Mouse (Mus musculus) layer of hippocampus, adult 11-12 months (tissue): ENCODE data around the gene Zfp184.

Source experiments
- DNase-seq: peaks from one replicate; pipeline ENCODE4 v3.0.0; 2022; ENCODE audit warnings: low spot score

Zfp184 gene

DNA sequence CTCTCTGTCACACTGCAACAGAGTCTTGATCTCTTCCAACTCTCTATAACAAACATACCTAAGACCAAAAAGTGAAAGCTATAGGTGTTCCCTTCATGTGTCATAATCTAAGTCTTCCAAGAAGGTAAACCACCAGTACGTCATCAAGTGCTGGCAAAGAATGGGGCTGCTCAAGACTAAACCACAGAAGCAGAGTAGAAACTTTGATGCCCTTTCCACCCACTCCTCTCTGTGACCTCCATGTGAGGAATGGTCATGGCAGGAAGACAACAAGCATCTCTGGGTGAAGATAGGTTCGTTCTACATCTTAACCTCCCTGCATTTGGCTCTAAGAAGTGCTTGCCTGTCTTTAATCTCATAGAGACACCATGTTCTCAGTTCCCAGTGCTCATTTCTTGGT, 39.6 kb downstream of the Zfp184 start:
- DNase-seq: no peak

DNA sequence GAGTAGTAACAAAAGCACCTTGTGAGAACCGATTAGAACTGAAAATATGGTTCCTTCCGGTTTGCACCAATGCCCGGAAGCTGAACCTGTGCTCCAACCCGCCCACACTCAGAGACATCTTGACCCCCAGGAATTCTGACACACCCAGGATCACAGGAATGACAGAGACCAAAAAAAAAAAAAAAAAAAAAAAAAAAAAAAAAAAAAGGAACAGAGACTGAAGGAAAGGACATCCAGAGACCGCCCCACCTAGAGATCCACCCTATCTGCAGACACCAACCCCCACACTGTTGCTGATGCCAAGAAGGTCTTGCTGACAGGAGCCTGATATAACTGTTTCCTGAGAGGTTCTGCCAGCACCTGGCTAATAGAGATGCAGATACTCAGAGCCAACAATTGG, 47.7 kb downstream of the Zfp184 start:
- DNase-seq: no peak

DNA sequence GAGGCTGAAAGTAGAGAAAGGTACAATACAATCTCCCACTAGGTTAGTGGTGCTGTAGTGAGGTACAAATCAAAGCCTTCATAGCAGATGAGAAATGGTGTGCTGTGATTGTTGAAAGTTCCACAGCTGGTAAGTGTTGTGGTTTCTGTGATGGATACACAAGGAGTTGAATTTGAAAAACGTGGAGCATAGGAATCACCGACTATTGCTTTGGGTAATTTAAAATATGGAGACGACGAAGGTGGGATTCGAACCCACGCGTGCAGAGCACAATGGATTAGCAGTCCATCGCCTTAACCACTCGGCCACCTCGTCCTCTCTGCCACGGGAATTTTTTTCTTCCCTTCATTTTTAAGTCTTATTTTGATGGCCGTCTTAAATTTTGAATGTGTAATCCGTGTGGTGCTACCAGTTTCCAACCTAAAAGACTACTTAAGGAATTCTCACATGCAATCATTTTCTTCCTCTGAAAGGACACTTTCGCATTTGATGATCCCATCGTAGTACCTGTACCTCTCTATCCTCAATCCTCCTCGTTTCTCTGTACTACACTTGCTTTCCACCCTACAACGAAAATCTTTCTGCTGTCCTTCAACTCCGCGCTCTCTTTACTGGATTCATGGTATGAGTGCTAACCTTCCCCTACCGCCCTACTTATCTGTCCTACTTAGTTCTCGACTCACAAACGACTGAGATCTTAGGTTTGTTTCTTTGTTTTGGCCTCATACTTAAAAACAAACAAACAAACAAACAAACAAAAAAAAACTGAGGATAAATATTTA, 49.3 kb downstream of the Zfp184 start:
- DNase-seq: no peak

DNA sequence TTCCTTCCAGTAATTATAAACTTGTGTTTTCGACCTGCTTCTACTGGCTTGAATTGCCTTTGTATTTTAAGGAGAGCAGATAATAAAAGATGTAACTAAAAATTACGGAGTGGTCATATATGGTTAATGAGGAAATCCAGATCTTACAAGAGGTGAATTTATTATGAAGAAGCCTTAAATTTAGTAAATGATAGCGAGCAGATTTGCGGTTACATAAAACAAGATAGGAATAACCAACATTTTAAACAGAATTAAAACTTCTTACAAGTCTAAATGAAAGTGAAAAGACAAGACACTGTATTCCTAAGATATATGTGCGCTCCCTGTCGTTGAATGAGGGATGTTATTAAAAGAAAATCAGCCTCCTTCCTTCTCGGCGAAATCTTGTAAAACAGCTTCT, 50.0 kb downstream of the Zfp184 start:
- no peak for DNase-seq

DNA sequence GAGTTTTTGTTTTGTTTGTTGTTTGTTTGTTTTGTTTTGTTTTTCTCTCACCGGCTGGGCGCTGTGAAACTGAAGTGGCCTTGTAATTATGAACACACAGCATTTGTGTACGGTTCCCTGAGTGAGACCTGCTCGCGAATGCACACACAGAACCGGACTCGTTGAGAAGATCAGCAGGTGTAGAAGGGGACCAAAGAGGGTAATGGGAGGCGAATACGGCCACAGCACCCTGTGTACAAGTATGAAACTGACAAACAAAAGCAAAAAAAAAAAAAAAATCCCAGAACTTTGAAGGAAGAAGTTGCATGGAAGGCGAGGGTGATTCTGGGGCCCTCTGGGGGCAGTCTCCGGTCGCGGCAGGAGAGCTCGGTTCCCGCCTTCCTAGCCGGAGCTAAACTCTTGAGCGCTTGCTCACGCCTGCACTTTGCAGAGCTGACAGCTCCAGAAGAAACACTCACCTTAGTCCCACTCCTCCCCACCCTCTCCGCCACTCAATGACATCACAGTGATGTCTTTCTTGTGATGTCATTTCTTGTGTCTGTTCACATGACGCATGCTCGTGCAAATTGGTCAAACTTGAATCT, 50.5 kb downstream of the Zfp184 start:
- DNase-seq: no peak

DNA sequence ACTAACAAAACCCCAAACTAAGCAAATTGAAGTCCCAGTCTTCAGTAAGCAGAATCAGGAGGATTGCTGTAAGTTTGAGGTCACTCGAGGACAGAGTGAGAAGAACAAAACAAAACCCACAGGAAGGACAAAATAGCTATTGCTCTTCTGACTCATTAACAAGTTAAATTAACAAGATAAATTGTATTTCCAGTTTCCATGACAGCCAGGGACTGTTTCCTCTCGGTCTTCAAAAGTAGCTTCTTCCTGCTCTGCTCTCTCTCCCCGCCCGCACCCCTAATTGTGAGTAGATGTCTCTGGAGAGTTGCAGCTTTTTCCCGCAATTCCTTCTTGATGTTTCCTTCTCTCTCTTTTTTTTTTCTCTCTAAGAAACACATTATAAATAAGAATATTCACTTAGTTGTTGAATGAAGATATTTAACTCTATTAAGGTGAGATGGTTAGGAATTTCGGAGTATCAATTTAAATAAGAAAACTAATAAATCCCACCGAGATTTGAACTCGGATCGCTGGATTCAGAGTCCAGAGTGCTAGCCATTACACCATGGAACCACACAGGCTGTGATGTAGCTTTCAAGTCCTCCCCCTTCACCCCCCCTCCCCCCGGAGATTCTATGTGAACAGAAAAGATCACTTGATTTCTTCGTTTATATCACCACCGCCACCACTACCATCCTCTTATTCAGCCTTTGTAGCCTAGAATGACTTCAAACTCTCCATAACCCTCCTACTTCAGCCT, 51.4 kb downstream of the Zfp184 start:
- no peak for DNase-seq

DNA sequence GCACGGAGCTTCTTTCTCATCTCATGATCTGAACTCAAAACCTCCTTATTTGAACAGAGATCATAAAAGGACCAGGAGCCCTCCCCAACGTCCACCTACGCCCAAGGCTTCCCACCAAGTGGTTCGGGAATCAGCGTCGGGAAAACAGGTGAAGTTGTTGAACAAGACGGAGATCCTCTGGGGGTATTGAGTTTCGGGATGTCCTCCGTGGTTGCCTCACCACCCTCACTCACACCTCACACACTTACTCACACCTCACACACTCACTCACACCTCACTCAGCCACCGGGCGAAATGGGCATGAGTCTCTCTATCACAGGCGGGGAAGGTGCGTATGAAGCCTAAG, 51.9 kb downstream of the Zfp184 start:
- DNase-seq: no peak

DNA sequence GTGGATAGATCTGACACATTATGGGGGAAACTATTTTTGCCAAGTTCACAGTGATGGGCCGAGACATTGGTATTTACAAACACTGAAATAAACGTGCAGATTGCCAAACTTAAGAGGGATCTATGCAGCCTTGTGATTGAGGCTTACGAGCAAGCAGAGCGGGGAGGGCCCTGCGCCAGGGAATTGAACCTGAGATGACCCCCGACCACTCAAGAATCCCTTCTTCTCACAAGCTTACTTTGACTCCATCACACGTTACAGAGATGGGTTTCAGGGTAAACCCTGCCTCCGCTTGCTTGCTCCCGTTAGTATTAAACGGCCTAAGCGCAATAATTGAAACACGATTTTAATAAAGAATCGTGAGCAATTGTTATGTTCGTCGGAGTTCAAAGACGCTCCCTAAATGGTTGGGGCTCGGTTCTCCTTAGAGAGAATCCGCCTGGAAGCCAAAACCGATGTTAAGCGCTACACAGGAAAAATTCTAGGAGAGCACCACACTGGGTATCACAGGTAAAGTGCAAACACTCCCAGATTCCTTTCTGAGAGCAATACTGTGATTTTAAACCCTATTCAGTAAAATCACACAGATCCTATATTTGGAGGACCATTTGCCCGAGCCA, 52.4 kb downstream of the Zfp184 start:
- DNase-seq: no peak

DNA sequence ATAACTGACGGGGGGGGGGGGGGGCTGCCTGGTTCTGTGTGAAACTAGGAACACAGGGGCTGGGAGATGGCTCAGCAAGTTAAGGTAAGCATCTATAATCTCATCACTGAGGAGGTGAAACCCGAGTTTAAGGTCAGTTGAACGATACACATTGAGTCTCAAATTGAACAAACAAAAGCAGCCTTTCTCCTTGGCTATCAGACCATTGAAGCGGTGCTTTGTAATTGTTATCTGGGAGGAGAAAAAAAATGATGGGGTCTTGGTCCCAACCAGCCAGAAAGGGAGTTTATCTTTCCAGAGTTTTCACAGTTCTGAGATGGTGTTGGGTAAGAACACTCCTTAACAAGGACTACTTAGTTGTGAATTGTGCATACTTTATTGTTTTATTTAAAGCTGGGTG, 52.9 kb downstream of the Zfp184 start:
- DNase-seq: no peak

DNA sequence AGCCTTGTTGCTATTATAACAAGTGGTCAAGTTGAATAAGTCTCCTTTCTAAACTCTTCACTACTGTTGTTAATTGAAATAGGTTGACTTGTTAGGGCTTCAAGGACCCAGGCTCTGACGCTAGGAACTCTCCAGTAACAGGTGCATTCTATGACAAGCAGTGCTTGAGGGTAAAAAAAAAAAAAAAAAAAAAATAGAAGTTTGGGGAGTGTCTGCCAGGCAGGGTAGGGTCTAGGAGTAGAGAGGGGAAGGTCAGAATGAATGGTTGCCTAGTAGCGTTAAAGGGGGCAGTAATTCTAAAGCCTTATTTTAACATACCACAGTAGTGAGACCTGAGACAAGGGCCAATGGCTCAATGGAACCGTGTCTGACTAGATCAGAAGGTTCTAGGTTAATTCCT, 53.5 kb downstream of the Zfp184 start:
- DNase-seq: no peak

DNA sequence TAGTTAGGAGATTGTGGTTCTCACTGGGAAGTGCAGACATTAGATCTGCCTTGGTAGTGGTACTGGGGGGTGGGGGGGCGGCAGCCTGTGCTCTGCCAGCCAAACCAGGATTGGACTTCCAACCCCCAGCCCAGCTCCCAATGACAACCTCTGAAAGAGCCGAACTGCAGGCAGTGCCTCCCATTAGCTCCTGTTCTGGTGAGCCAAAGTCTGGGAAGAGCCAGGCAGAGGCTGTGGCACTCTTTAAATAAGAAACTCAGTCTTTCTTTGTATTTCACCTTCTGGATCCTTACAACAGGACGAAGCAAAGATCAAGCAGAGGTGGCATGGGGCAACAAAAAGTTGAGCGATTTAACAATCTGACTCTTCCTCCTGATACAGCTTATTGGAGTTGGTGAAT, 54.3 kb downstream of the Zfp184 start:
- DNase-seq: no peak

DNA sequence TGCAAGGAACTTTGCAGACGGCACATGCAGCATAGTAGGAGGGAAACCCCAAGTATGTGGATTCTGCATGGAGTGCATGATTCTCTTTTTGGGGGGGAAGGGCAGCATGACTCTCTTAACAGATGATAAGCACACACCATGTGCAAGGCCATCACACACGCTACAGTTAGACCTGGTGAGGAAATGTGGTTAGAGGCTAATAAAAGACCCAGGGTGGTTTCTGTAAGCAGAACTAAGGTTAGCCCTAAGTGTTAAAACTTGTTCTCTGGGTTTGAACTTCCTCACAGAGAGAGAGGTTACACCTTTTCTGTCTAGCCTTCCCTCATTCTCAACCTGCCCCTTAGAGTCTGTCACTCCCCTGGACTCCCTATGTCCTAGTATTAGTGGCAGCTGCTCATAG, 56.5 kb downstream of the Zfp184 start:
- DNase-seq: no peak

DNA sequence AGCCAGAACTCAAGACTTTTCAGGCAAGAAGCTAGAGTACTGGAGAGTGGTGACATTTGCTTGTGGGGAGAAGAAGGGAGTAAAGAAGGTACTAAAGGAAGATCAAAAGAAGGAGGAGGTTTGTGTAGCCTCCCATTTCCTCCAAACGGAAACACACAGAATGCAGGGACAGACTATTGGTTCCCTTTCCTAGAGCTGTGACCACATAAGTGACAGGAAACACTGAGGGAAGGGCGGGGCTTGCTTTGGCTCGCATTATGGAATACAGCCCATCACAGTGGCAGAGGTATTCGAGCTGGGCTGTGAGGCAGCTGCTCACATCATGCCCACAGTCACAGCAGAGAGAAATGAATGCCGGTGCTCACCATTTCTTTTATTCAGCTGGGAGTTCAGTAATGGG, 56.9 kb downstream of the Zfp184 start:
- no peak for DNase-seq

DNA sequence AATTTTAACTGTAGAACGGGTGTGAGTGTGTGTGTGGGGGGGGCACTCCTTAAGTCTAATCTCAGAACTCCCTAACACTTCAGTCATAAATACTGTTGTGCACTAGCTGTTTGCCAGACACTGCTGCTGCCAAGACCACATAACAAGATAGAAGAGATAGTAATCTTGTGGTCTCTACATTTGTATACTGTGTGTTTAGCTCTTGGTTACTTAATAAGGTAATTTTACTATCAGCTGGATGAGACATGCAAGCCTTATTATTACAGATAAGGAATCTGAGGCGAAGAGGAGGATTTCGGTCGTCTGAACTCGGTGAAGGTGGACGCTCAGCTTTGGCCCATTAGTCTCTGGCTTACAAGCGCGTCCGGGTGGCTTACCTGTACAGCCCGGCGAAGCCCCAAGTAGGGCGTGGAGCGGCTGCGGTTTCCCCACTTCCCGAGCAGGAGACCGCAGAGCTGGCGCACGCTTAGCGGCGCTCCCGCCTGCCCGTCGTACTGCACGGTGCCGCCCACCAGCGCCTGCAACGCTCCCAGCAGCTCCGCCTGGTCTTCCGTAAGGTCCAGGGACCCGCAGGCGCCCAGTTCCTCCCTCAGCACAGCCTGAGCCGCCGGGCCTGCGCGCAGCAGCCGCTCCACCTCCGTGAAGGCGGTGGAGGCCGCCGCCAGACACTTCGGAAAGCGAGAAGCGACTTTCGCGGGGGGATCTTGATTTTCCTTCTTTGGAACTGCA, 60.9 kb downstream of the Zfp184 start:
- no peak for DNase-seq

DNA sequence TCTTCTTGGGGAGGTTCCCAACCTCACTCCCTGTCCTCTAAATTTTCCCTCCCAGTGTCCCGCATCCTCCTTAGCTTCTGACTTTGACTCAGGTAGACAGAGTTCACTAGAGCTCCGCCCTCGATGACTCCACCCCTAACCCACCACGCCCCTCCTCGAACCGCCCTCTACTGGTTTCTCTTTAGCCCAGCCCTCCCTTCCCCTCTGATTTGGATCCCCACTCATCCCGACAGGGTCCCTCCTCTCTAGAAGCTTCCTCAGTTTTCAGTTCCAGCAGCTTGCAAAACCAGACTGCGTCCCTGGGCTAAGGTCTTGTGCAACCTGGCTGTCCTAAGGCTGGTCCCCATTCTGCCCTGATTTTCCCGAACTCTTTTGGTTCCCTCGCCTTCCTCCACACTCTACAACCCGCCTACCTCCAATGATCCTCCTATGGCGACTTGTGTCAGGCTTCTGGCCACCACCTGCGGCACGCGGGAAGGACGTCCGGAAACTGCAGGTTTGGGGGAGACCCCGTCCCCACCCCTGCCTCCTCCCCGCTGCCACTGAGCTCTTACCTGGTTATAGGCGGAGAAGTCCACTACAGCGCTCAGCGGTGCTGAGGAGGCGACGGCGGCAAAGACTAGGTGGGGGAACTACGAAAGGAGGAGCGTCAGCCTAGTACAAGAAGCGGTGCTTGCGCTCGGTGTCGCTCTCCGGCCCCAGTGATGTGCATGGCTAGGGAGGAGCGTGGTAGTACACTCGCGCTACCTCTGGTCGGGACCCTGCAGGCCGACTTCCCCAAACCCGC, 61.6 kb downstream of the Zfp184 start:
- no peak for DNase-seq

DNA sequence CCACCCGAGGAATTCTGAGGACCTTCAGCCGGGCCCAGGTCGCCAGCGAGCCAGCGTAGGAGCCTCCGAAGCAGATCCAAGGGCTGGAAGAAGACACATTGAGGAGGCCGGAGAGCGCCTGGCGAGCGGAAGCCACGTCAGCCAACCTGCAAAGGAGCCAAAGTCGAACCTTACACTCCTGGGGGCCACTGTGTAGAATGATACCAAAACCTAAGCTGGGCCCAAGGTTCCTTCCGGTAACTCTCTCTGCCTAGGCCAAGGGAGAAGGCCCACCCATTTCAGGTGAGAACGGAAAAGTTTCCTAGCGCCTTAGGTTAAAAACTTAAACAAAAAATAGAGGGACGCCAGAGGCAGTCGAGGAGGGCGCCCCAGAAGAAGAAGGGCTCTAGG, 62.2 kb downstream of the Zfp184 start:
- DNase-seq: no peak

DNA sequence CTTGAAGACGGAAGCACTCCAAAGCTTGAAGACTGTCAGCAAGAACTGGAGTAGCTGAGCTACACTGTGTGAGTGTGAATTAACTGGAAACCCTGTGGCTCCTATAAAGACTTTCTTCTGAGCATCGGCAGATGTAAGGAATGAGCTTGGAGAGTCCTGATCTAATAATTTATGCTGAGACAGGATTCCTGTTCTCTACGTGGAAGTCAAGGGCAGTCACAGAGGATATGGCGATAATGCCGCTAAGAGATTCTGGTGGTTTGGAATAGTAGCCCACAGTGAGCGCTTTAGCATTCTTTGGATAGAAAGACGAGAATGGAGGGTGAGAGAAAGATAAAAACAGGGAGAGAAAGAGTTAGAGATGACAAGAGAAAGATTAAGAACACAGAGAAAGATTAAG, 63.0 kb downstream of the Zfp184 start:
- DNase-seq: no peak

DNA sequence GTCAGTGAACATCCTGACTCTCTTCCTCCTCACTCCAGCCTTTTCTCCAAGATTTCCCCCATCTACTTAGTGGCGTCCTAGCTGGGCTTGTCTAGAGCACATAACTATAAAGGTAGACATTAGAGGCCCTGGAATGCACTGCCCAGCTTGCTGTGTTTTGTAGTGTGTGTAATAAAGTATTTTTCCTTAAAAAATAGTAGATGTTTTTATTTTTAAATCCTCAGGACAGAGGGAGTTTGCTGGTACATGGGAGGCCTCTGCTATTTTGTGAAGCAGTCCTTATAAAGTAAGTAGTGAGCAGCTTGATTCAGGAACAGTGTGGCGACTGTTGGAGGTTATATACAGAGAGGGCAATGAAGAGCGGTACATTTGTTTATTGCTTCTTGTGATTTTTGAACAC, 63.8 kb downstream of the Zfp184 start:
- no peak for DNase-seq

DNA sequence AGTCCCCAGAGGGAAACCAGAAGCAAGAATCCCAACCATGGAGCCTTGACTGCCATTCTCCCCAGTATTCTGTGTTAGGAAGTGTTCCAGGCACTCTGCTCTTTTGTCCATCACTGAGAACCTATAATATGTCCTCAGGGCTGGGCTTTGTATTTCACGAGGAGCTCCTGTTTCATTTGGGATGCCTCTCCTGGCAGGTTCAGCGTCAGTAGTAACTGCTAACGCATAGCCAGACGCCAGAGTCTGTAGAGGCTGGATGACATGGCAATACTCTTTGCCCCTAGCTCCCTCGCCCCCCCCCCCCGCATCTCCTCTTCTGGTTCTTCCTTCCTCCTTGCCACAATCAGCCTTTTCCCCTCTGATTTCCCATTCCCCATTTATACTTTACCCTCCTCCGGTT, 64.7 kb downstream of the Zfp184 start, which contains the start of gene Prss16:
TSS of gene Prss16 (minus strand) at position 101 of the 400 bp plus-strand sequence.
- no peak for DNase-seq
